Mouse (Mus musculus): ENCODE data around the gene Ubxn1. TPM values are rescaled to one million over a fixed set of nuclear protein-coding genes. Genes with fewer than 3 reads are reported as not detected.
"Not testable (repeated sequence)": the region's sequence is repeated elsewhere in the genome, so short reads cannot be mapped to it uniquely, and the experiment has no call there.

The Ubxn1 gene
- polyA plus RNA-seq, 1 experiment = 169 TPM

GRCm38 (mm10) chr19:8895397-8895960 is 24.2 kb downstream of the Ubxn1 start:
- TF ChIP-seq USF1 (IDR thresholded peaks at IDR 0.05; ENCODE audit: low read depth) = no peak
- no peak for TF ChIP-seq MAX (IDR thresholded peaks at IDR 0.05)
- no peak for TF ChIP-seq FOSL1 (IDR thresholded peaks at IDR 0.05; ENCODE audit: insufficient read depth, low read length, poor library complexity, severe bottlenecking)
- no peak for TF ChIP-seq CEBPB (IDR thresholded peaks at IDR 0.05; ENCODE audit: low read depth)
- TF ChIP-seq CTCF (IDR thresholded peaks at IDR 0.05; ENCODE audit: control insufficient read depth, insufficient read depth, insufficient read length) = no peak

GRCm38 (mm10) chr19:8896231-8896630 is 24.9 kb downstream of the Ubxn1 start:
- H3K79me3 ChIP-seq (ENCODE audit: low read depth) = peaks cover 64% of the 10 kb centered on the region
- H3K27me3 ChIP-seq (ENCODE audit: control insufficient read depth, insufficient read depth, insufficient read length); H3K4me3 ChIP-seq (ENCODE audit: insufficient read depth, poor library complexity, severe bottlenecking): not testable (repeated sequence)
- H3K36me3 ChIP-seq (ENCODE audit: control insufficient read depth, insufficient read depth) = peaks cover 51% of the 10 kb centered on the region
- H3K79me2 ChIP-seq (ENCODE audit: control insufficient read depth, insufficient read depth) = peaks cover 85% of the 10 kb centered on the region
- peak overlapping the region; percentile 1 for H3ac ChIP-seq (ENCODE audit: control insufficient read depth, insufficient read length, low read depth)

More at GRCm38 (mm10) chr19:8895397-8895960, 24.2 kb downstream of the Ubxn1 start:
- H3K79me3 ChIP-seq (ENCODE audit: low read depth) = peaks cover 58% of the 10 kb centered on the region
- no peak overlapping the region for H3K4me3 ChIP-seq (ENCODE audit: insufficient read depth, poor library complexity, severe bottlenecking)
- H3K36me3 ChIP-seq (ENCODE audit: control insufficient read depth, insufficient read depth) = peaks cover 52% of the 10 kb centered on the region
- H3K79me2 ChIP-seq (ENCODE audit: control insufficient read depth, insufficient read depth) = peaks cover 85% of the 10 kb centered on the region
- no peak overlapping the region for H3ac ChIP-seq (ENCODE audit: control insufficient read depth, insufficient read length, low read depth)
- no peaks in the 10 kb centered on the region for H3K27me3 ChIP-seq (ENCODE audit: control insufficient read depth, insufficient read depth, insufficient read length)

GRCm38 (mm10) chr19:8897211-8897864 is 26.0 kb downstream of the Ubxn1 start:
- peaks cover 49% of the 10 kb centered on the region for H3K36me3 ChIP-seq (ENCODE audit: control insufficient read depth, insufficient read depth)
- H3K79me3 ChIP-seq (ENCODE audit: low read depth) = peaks cover 73% of the 10 kb centered on the region
- not testable (repeated sequence) for H3K27me3 ChIP-seq (ENCODE audit: control insufficient read depth, insufficient read depth, insufficient read length)
- H3ac ChIP-seq (ENCODE audit: control insufficient read depth, insufficient read length, low read depth) = peak overlapping the region; percentile 44
- peak overlapping the region; percentile 100 for H3K4me3 ChIP-seq (ENCODE audit: insufficient read depth, poor library complexity, severe bottlenecking)
- H3K79me2 ChIP-seq (ENCODE audit: control insufficient read depth, insufficient read depth) = peaks cover 93% of the 10 kb centered on the region

- Histone ChIP-seq H3K79me2 (ENCODE audit: control insufficient read depth, insufficient read depth) (peaks cover 94% of the 10 kb centered on the region), H3ac (ENCODE audit: control insufficient read depth, insufficient read length, low read depth) (peak within 1 kb of the TSS; percentile 99), H3K4me3 (ENCODE audit: insufficient read depth, poor library complexity, severe bottlenecking) (peak within 1 kb of the TSS; percentile 100), H3K36me3 (ENCODE audit: control insufficient read depth, insufficient read depth) (peaks cover 55% of the 10 kb centered on the region), H3K79me3 (ENCODE audit: low read depth) (peaks cover 72% of the 10 kb centered on the region), H3K27me3 (ENCODE audit: control insufficient read depth, insufficient read depth, insufficient read length) (no peaks in the 10 kb centered on the region)
- TF ChIP-seq USF1 (IDR thresholded peaks at IDR 0.05; ENCODE audit: low read depth) (no peak), FOSL1 (IDR thresholded peaks at IDR 0.05; ENCODE audit: insufficient read depth, low read length, poor library complexity, severe bottlenecking) (no peak), MAX (IDR thresholded peaks at IDR 0.05) (no peak)
Observed at GRCm38 (mm10) chr19:8897865-8898495, 26.7 kb downstream of the Ubxn1 start, which contains the start of gene Ganab. Gene Ganab (plus strand): TSS chr19:8898071.

GRCm38 (mm10) chr19:8898576-8898975 is 27.3 kb downstream of the Ubxn1 start:
- Histone ChIP-seq H3K36me3 (ENCODE audit: control insufficient read depth, insufficient read depth) (peaks cover 61% of the 10 kb centered on the region), H3K4me3 (ENCODE audit: insufficient read depth, poor library complexity, severe bottlenecking) (peak overlapping the region; percentile 100), H3K79me2 (ENCODE audit: control insufficient read depth, insufficient read depth) (peaks cover 88% of the 10 kb centered on the region), H3K27me3 (ENCODE audit: control insufficient read depth, insufficient read depth, insufficient read length) (no peaks in the 10 kb centered on the region), H3ac (ENCODE audit: control insufficient read depth, insufficient read length, low read depth) (peak overlapping the region; percentile 99), H3K79me3 (ENCODE audit: low read depth) (peaks cover 66% of the 10 kb centered on the region)
- TF ChIP-seq FOSL1 (IDR thresholded peaks at IDR 0.05; ENCODE audit: insufficient read depth, low read length, poor library complexity, severe bottlenecking) (no peak), MYOG (IDR thresholded peaks at IDR 0.05; ENCODE audit: control insufficient read depth, extremely low read depth, insufficient read length) (no peak), CTCF (IDR thresholded peaks at IDR 0.05; ENCODE audit: control insufficient read depth, insufficient read depth, insufficient read length) (no peak), MAX (IDR thresholded peaks at IDR 0.05) (no peak), USF1 (IDR thresholded peaks at IDR 0.05; ENCODE audit: low read depth) (no peak), CEBPB (IDR thresholded peaks at IDR 0.05; ENCODE audit: low read depth) (no peak), MYOD1 (IDR thresholded peaks at IDR 0.05; ENCODE audit: control insufficient read depth, insufficient read length, low read depth) (no peak)

- H3K4me3 ChIP-seq (ENCODE audit: insufficient read depth, poor library complexity, severe bottlenecking) = peak overlapping the region; percentile 100
- H3K79me2 ChIP-seq (ENCODE audit: control insufficient read depth, insufficient read depth) = peaks cover 83% of the 10 kb centered on the region
- H3K79me3 ChIP-seq (ENCODE audit: low read depth) = peaks cover 61% of the 10 kb centered on the region
- no peak for TF ChIP-seq MAX (IDR thresholded peaks at IDR 0.05)
- TF ChIP-seq USF1 (IDR thresholded peaks at IDR 0.05; ENCODE audit: low read depth) = no peak
- TF ChIP-seq CEBPB (IDR thresholded peaks at IDR 0.05; ENCODE audit: low read depth) = no peak
- TF ChIP-seq MYOD1 (IDR thresholded peaks at IDR 0.05; ENCODE audit: control insufficient read depth, insufficient read length, low read depth) = no peak
- no peak for TF ChIP-seq MYOG (IDR thresholded peaks at IDR 0.05; ENCODE audit: control insufficient read depth, extremely low read depth, insufficient read length)
- TF ChIP-seq CTCF (IDR thresholded peaks at IDR 0.05; ENCODE audit: control insufficient read depth, insufficient read depth, insufficient read length) = no peak
- TF ChIP-seq FOSL1 (IDR thresholded peaks at IDR 0.05; ENCODE audit: insufficient read depth, low read length, poor library complexity, severe bottlenecking) = no peak
- H3ac ChIP-seq (ENCODE audit: control insufficient read depth, insufficient read length, low read depth) = peak overlapping the region; percentile 1
- H3K36me3 ChIP-seq (ENCODE audit: control insufficient read depth, insufficient read depth) = peaks cover 66% of the 10 kb centered on the region
- no peaks in the 10 kb centered on the region for H3K27me3 ChIP-seq (ENCODE audit: control insufficient read depth, insufficient read depth, insufficient read length)
Observed at GRCm38 (mm10) chr19:8899079-8899478, 27.8 kb downstream of the Ubxn1 start.

All from C2C12 (cell line).